Mouse (Mus musculus) midbrain, embryonic 13.5 days (tissue): ENCODE measurements around the gene Rpain. TPM values are rescaled to one million over a fixed set of nuclear protein-coding genes. Genes with fewer than 3 reads are reported as not detected.

ENCODE experiments used
- polyA plus RNA-seq: library from polyadenylated mRNA; unstranded; fragments of >200 nt; fragmentation: Nextera tagmentation; extraction: Ambion mirVana; gene quantifications from 2 replicates; pipeline ENCODE4 v1.2.1, GENCODE M21; 2015

Rpain gene
- polyA plus RNA-seq, 1 experiment from 2014 or later, result 76.6 TPM

Other genes starting within 250 kb of the Rpain start
- gene Zfp3, start 206.0 kb upstream of the Rpain start, polyA plus RNA-seq, result 13.2 and 15.1 TPM in 2 replicates
- gene Scimp, start 157.6 kb upstream of the Rpain start, polyA plus RNA-seq, result 0.19 TPM in 1 of 2 replicates, not detected in the other
- gene Rabep1, start 125.4 kb upstream of the Rpain start, polyA plus RNA-seq, result 74.0 and 77.2 TPM in 2 replicates
- 143 and 149 TPM in 2 replicates for gene Nup88, start 240 bp upstream of the Rpain start, polyA plus RNA-seq
- gene C1qbp, start 12.8 kb downstream of the Rpain start, polyA plus RNA-seq, result 192 and 194 TPM in 2 replicates
- gene Dhx33, start 34.2 kb downstream of the Rpain start, polyA plus RNA-seq, result 13.8 and 15.8 TPM in 2 replicates
- 42.3 and 46.1 TPM in 2 replicates for gene Mis12, start 49.4 kb downstream of the Rpain start, polyA plus RNA-seq
- 36.2 and 37.9 TPM in 2 replicates for gene Derl2, start 49.6 kb downstream of the Rpain start, polyA plus RNA-seq
- gene 6330403K07Rik, start 63.3 kb downstream of the Rpain start, polyA plus RNA-seq, result 607 and 620 TPM in 2 replicates
- gene Nlrp1a, start 174.5 kb downstream of the Rpain start, polyA plus RNA-seq, result 0.05 and 0.09 TPM in 2 replicates